Mouse (Mus musculus) forebrain, embryonic 12.5 days (tissue): ENCODE results near the gene Dcxr. TPM values are rescaled to one million over a fixed set of nuclear protein-coding genes. Genes with fewer than 3 reads are reported as not detected.
A peak's percentile ranks its signal among the peaks of the same experiment; 100 is the strongest.

Source experiments
- ATAC-seq: fragments of 200-750 bp; cut with Nextera tagmentation; 2 replicates; pipeline ENCODE4 v1.8.0; 2017; ENCODE audit warnings: moderate TSS enrichment; ENCODE audit not compliant: low FRiP score
- H3K27ac ChIP-seq: fragments of 300-500 bp; sonication (generic); 2 replicates; pipeline ENCODE4 v1.5.1; 2016; ENCODE audit warnings: mild to moderate bottlenecking
- H3K27me3 ChIP-seq: fragments of 300-500 bp; sonication (generic); 2 replicates; pipeline ENCODE4 v1.6.1; 2016; ENCODE audit warnings: mild to moderate bottlenecking
- H3K36me3 ChIP-seq: fragments of 300-500 bp; sonication (generic); replicated peaks from 2 replicates; pipeline ENCODE4 v1.6.1; 2016; ENCODE audit warnings: mild to moderate bottlenecking
- H3K4me1 ChIP-seq: fragments of 300-500 bp; sonication (generic); 2 replicates; pipeline ENCODE4 v1.6.1; 2016
- H3K4me2 ChIP-seq: fragments of 300-500 bp; sonication (generic); 2 replicates; pipeline ENCODE4 v1.6.1; 2016; ENCODE audit warnings: mild to moderate bottlenecking, moderate library complexity
- H3K4me3 ChIP-seq: fragments of 300-500 bp; sonication (generic); replicated peaks from 2 replicates; pipeline ENCODE4 v1.5.1; 2016; ENCODE audit warnings: mild to moderate bottlenecking
- H3K9ac ChIP-seq: fragments of 300-500 bp; sonication (generic); 2 replicates; pipeline ENCODE4 v1.6.1; 2016; ENCODE audit warnings: mild to moderate bottlenecking
- H3K9me3 ChIP-seq: fragments of 300-500 bp; sonication (generic); 2 replicates; pipeline ENCODE4 v1.6.1; 2016
- WGBS: fragments of 180-500 bp; shearing (Covaris S2); methylation state at CpG from one replicate; pipeline ENCODE4 v1.1.7; 2016; 5-methylcytosine and 5-hydroxymethylcytosine counted together
- polyA plus RNA-seq: library from polyadenylated mRNA; unstranded; fragments of >200 nt; fragmentation: Nextera tagmentation; extraction: Ambion mirVana; gene quantifications from 2 replicates; pipeline ENCODE4 v1.2.1, GENCODE M21; 2016

Dcxr gene
- polyA plus RNA-seq, 1 experiment from 2014 or later = 9.2 TPM

DNA sequence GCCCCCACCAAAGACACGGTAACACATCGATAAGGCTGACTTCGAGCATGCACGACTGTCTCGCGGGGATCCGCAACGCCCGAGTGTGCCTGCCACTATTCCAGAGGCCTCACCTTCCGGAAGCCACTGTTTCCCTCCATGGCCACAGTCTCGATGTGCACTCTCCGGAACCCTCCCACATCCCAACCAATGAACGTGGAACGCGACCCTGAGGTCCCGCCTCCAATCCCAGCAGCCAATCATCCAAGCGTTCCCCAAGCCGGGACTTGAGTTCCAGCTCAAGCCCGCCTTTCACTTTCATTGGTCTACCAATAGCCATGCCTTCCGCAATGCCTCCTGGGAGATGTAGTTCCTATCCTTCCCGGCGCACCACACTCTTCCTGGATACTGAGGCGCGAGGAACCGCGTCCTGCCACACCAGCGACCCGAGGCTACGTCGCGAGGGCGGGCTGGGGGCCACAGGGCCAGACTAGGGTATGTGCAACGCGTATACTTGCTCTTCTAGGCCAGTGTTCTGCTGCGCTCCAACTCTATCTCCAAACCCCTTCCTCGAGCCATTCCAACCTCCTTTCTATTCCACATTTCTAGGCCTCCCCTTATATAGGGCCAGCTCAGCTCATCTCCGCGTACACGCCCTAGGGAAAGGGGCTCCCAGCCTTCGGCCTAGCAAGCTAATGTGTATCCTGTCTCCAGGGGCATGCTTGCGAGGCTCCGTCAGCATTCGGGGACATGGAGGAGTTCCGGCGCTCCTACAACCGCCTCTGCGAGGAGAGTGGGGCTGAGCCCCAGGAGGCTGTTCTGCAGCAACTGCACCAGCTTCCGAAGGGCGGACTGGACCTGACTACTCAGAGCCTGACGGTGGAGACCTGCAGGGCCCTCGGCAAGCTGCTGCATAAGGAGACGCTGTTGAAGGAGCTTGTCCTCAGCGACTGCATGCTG, 13.2 kb downstream of the Dcxr start, which contains the start of the genes Cenpx and Lrrc45:
Gene Cenpx, minus strand, starts transcription at position 159 of the 939 bp plus-strand sequence.
Gene Lrrc45, plus strand, starts transcription at position 346 of the 939 bp plus-strand sequence.
- peak within 1 kb of the TSS; percentile 76 for H3K9ac ChIP-seq
- WGBS = 2% methylated on average over 53 of the region's 53 CpGs
- H3K4me2 ChIP-seq = peak within 1 kb of the TSS; percentile 99
- peaks cover 31% of the 10 kb centered on the region for H3K4me1 ChIP-seq
- ATAC-seq = peak; percentile 95
- no peaks in the 10 kb centered on the region for H3K9me3 ChIP-seq
- H3K36me3 ChIP-seq = peaks cover 60% of the 10 kb centered on the region
- H3K4me3 ChIP-seq = peak within 1 kb of the TSS; percentile 64
- no peaks in the 10 kb centered on the region for H3K27me3 ChIP-seq
- peak within 1 kb of the TSS; percentile 73 for H3K27ac ChIP-seq

DNA sequence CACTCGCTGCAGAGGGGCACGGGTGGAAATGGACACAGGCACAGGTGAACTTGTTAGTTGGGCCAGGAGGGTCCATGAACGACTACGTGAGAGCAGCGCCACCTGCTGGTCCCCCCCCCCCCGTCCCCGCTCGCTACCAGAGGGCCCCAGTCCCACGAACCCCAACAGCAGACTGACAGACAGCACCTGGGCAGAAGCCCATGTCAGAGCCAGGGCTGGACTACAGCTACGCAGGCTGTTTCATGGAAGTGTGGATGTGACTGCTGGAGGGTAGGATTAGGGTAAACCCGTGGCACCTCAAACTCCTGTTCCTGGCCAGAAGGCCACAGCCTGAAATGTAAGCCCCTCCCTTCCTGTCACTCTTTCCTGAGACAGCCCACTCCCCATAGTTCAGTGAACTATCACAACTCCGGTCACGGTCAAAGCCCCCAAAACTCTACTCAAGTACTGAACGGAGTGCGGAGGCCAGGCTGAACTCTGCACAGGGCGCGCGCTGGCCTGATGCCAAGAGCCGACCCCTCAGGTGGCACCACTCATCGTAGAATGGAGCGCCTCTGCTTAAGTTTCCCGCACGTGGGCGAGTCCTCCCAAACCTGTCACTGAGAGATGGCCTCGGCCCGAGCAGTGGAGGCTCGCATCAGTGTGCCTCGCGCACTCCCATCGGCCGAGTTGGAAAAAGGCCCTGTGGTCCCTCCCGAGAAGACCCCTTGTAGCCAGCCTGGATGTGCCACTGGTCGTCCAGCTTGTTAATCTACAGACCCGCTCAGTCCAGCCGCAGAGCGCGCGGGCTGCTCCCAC, 14.1 kb downstream of the Dcxr start:
- H3K4me3 ChIP-seq = peak overlapping the region; percentile 64
- peak overlapping the region; percentile 73 for H3K27ac ChIP-seq
- peak overlapping the region; percentile 67 for H3K9ac ChIP-seq
- H3K9me3 ChIP-seq = no peaks in the 10 kb centered on the region
- peak overlapping the region; percentile 99 for H3K4me2 ChIP-seq
- peaks cover 55% of the 10 kb centered on the region for H3K36me3 ChIP-seq
- peaks cover 33% of the 10 kb centered on the region for H3K4me1 ChIP-seq
- H3K27me3 ChIP-seq = no peaks in the 10 kb centered on the region
- WGBS = under 1% methylated on average over 38 of the region's 38 CpGs
- peak; percentile 59 for ATAC-seq

- 0 out of 2 replicates have a peak overlapping the region, but pooled peaks have one; percentile 25 for H3K9ac ChIP-seq
- ATAC-seq = no peak
- H3K4me3 ChIP-seq = peak overlapping the region; percentile 8; the same call in 1 of the 2 replicates
- peaks cover 47% of the 10 kb centered on the region for H3K36me3 ChIP-seq
- no peaks in the 10 kb centered on the region for H3K27me3 ChIP-seq
- WGBS = 66% methylated on average over 8 of the region's 8 CpGs
- H3K4me1 ChIP-seq = peaks cover 42% of the 10 kb centered on the region
- H3K9me3 ChIP-seq = no peaks in the 10 kb centered on the region
- H3K4me2 ChIP-seq = peak overlapping the region; percentile 99
- H3K27ac ChIP-seq = no peak overlapping the region
Measured at GRCm38 (mm10) chr11:120711980-120712604, 15.0 kb downstream of the Dcxr start.

GRCm38 (mm10) chr11:120710672-120711071, 16.4 kb downstream of the Dcxr start:
- H3K4me2 ChIP-seq = no peak overlapping the region
- no peaks in the 10 kb centered on the region for H3K9me3 ChIP-seq
- H3K27ac ChIP-seq = no peak overlapping the region
- H3K27me3 ChIP-seq = 0 out of 2 replicates have a peak, but pooled peaks cover 4% of the 10 kb centered on the region
- H3K36me3 ChIP-seq = peaks cover 36% of the 10 kb centered on the region
- no peak overlapping the region for H3K4me3 ChIP-seq
- no peak for ATAC-seq
- peaks cover 56% of the 10 kb centered on the region for H3K4me1 ChIP-seq
- H3K9ac ChIP-seq = no peak overlapping the region
- WGBS = 86% methylated on average over 5 of the region's 5 CpGs

- 87% methylated on average over 2 of the region's 2 CpGs for WGBS
- Histone ChIP-seq H3K27ac (no peak overlapping the region), H3K4me1 (peaks cover 58% of the 10 kb centered on the region), H3K36me3 (peaks cover 31% of the 10 kb centered on the region), H3K9me3 (no peaks in the 10 kb centered on the region), H3K4me3 (no peak overlapping the region), H3K9ac (0 out of 2 replicates have a peak overlapping the region, but pooled peaks have one; percentile 12), H3K4me2 (no peak overlapping the region), H3K27me3 (0 out of 2 replicates have a peak, but pooled peaks cover 8% of the 10 kb centered on the region)
- ATAC-seq = no peak
Measured at GRCm38 (mm10) chr11:120709551-120709950, 17.5 kb downstream of the Dcxr start.

GRCm38 (mm10) chr11:120707969-120708368, 19.1 kb downstream of the Dcxr start:
- H3K27me3 ChIP-seq = 0 out of 2 replicates have a peak, but pooled peaks cover 8% of the 10 kb centered on the region
- WGBS = 56% methylated on average over 5 of the region's 5 CpGs
- H3K9ac ChIP-seq = 0 out of 2 replicates have a peak overlapping the region, but pooled peaks have one; percentile 47
- H3K4me2 ChIP-seq = no peak overlapping the region
- H3K9me3 ChIP-seq = no peaks in the 10 kb centered on the region
- H3K4me1 ChIP-seq = peaks cover 59% of the 10 kb centered on the region
- ATAC-seq = no peak
- peaks cover 44% of the 10 kb centered on the region for H3K36me3 ChIP-seq
- no peak overlapping the region for H3K4me3 ChIP-seq
- peak overlapping the region; percentile 68; the same call in 1 of the 2 replicates for H3K27ac ChIP-seq

DNA sequence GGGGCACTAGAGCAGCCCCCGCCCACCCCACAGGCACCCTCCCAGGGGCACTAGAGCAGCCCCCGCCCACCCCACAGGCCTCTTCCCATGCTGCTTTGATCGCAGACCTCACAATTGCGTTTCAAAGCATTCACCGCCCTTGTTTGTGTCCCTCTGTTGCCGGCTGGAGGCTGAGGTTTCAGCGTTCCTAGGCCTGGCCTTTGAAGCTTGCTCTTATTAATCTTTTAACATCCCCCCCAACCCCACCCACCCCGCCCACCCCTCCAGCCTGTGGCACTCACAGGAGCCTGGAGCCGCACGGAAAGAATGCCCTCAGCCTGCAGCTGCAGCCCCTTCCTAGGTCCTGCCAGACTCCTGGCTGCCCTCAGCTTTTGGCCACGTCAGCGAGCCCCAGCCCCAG, 19.9 kb downstream of the Dcxr start:
- Histone ChIP-seq H3K4me3 (no peak overlapping the region), H3K4me1 (peaks cover 52% of the 10 kb centered on the region), H3K9ac (peak overlapping the region; percentile 47), H3K36me3 (peaks cover 48% of the 10 kb centered on the region), H3K27me3 (0 out of 2 replicates have a peak, but pooled peaks cover 8% of the 10 kb centered on the region), H3K9me3 (no peaks in the 10 kb centered on the region), H3K4me2 (peak overlapping the region; percentile 10), H3K27ac (peak overlapping the region; percentile 68)
- ATAC-seq = no peak
- WGBS = 1% methylated on average over 11 of the region's 12 CpGs

GRCm38 (mm10) chr11:120706120-120706519, 21.0 kb downstream of the Dcxr start:
- ATAC-seq = no peak
- H3K27me3 ChIP-seq = 0 out of 2 replicates have a peak, but pooled peaks cover 8% of the 10 kb centered on the region
- H3K9ac ChIP-seq = no peak overlapping the region
- H3K4me1 ChIP-seq = peaks cover 48% of the 10 kb centered on the region
- H3K27ac ChIP-seq = no peak overlapping the region
- 65% methylated on average over 5 of the region's 5 CpGs for WGBS
- no peak overlapping the region for H3K4me3 ChIP-seq
- no peaks in the 10 kb centered on the region for H3K9me3 ChIP-seq
- no peak overlapping the region for H3K4me2 ChIP-seq
- peaks cover 53% of the 10 kb centered on the region for H3K36me3 ChIP-seq

- 0 out of 2 replicates have a peak, but pooled peaks cover 8% of the 10 kb centered on the region for H3K27me3 ChIP-seq
- H3K9me3 ChIP-seq = no peaks in the 10 kb centered on the region
- peak overlapping the region; percentile 2; the same call in 1 of the 2 replicates for H3K27ac ChIP-seq
- peaks cover 48% of the 10 kb centered on the region for H3K4me1 ChIP-seq
- 21% methylated on average over 8 of the region's 8 CpGs for WGBS
- no peak for ATAC-seq
- peak overlapping the region; percentile 44; the same call in 1 of the 2 replicates for H3K9ac ChIP-seq
- H3K36me3 ChIP-seq = peaks cover 53% of the 10 kb centered on the region
- no peak overlapping the region for H3K4me2 ChIP-seq
- H3K4me3 ChIP-seq = no peak overlapping the region
Measured at GRCm38 (mm10) chr11:120704486-120705325, 22.4 kb downstream of the Dcxr start.

DNA sequence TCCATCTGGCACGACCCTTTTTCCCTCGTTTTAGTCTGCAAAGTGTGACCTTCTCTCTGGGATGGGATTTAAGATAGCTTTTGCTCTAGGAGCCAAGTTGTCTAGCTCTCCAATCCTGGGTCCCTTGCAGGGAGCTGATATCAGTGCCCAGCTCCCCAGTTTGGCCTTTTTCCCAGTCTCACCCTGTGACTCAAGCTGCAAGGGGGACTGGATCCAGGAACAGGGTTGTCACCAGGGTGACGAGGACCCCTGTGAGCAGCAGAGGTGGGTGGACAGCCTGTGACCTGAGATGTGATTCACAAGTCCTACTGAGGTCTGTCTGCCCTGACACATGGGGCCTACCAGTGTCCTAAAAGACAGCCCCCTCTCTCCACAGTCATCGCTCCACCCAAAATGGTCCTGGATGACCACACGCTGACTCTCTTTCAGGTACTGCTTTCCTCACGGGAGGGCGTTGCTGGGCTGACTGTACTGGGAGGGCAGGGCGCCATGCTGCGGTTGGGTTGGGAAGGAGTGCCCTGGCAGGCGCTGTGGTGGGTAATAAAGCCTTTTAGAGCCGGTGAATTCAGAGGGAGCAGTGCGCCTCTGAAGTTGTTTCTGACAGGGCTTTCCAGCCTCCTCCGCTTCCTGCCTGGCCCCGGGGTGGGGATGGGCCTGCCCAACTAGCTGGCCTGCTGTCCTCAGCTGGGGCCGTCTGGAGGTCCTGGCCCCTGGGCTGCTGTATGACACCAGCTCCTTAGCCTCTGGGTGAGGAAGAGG, 23.2 kb downstream of the Dcxr start:
- no peak overlapping the region for H3K4me3 ChIP-seq
- 50% methylated on average over 15 of the region's 15 CpGs for WGBS

More for the DNA sequence above, 23.2 kb downstream of the Dcxr start:
- Histone ChIP-seq H3K9me3 (no peaks in the 10 kb centered on the region), H3K27me3 (0 out of 2 replicates have a peak, but pooled peaks cover 8% of the 10 kb centered on the region), H3K4me2 (no peak overlapping the region), H3K9ac (peak overlapping the region; percentile 44; the same call in 1 of the 2 replicates), H3K4me1 (peaks cover 48% of the 10 kb centered on the region), H3K27ac (peak overlapping the region; percentile 2; the same call in 1 of the 2 replicates), H3K36me3 (peaks cover 52% of the 10 kb centered on the region)
- ATAC-seq = no peak
